Mouse (Mus musculus): ENCODE measurements around the gene Lyl1. TPM values are rescaled to one million over a fixed set of nuclear protein-coding genes. Genes with fewer than 3 reads are reported as not detected.
A peak's percentile ranks its signal among the peaks of the same experiment; 100 is the strongest.
"Not testable (repeated sequence)": the region's sequence is repeated elsewhere in the genome, so short reads cannot be mapped to it uniquely, and the experiment has no call there.

The Lyl1 gene
- polyA plus RNA-seq, 1 experiment: 8.2 TPM

DNA sequence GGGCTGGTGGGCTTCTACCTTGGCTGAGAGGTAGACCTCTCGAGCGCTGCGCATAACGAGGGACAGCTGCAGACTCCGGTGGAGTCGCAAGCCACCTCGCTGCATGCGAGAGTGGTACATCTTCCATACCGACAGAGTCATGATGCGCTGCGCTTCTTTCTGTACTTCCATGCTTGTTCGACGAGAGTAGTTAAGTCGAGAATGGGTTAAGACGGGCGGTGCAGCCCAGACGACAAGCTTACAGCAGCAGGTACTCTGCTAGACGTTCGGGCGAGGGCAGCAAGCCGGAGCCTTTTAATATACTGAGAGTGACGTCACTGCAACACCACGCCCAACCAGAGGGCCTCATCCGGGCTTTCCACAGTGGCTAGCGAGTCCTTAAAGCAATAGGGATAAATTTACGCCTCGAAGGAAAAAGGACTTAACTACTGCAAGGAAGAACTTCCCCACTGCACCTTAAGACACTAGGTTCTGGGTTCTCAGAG, 38.6 kb upstream of the Lyl1 start, which contains the start of gene Ier2:
Gene Ier2, minus strand, starts transcription at position 272 of the 485 bp plus-strand sequence.
- TF ChIP-seq POLR2A (IDR thresholded peaks at IDR 0.05; ENCODE audit: low read depth, low read length) (peak; percentile 100), CTCF (IDR thresholded peaks at IDR 0.05; ENCODE audit: extremely low read depth, insufficient read length, insufficient replicate concordance, low read depth, low read length) (no peak)
- WGBS: under 1% methylated on average over 27 of the region's 27 CpGs
- peak within 1 kb of the TSS; percentile 98 for H3K27ac ChIP-seq (ENCODE audit: insufficient read depth, low read depth, low read length)

DNA sequence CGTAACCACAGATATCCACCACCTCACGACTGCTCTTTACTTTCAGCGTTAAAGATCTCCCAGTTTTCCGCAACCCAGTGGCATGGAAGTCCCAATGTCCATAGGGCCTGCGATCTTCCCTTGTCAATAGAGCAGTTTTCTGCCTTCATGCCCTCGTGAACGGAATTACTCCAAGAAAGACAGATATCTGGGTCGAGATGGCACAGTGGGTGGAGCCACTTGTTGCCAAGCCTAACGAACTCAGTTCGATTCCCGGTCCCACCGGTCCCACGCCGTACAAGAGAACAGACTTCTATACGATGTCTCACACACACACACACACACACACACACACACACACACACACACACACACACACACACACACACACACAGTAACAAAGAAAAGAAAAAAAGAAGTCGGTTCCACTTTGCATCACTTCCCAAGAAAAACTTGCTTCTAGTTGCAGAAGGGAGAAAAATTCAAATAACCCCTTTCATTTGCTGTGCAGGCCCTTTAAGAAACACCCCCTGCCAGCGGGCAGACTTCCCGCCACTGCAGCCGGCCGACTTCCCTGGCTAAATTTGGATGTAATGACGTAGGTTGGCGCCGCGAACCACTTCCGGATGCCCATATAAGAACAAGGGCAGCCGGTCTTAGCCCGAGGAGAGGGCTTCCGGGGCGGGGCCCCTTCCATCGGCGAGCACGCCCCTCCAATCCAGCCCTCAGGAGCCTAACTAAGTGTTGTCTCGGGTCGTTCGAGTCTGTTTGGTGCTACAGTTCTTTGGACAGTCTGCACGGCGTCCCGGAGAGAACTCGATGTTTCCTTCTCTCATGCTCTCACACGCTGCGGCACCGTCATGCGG, 37.6 kb upstream of the Lyl1 start:
- peak overlapping the region; percentile 98 for H3K27ac ChIP-seq (ENCODE audit: insufficient read depth, low read depth, low read length)
- TF ChIP-seq CTCF (IDR thresholded peaks at IDR 0.05; ENCODE audit: extremely low read depth, insufficient read length, insufficient replicate concordance, low read depth, low read length) (no peak), POLR2A (IDR thresholded peaks at IDR 0.05; ENCODE audit: low read depth, low read length) (peak; percentile 67; the same call in 1 of the 2 replicates)
- whole genome bisulfite sequencing: 2% methylated on average over 43 of the region's 43 CpGs

More for the DNA sequence above, 38.6 kb upstream of the Lyl1 start, which contains the start of gene Ier2:
- Histone ChIP-seq H3K4me1 (ENCODE audit: control insufficient read depth, insufficient read depth, insufficient read length, low read length) (peaks cover 10% of the 10 kb centered on the region; the same call in 1 of the 2 replicates), H3K4me3 (ENCODE audit: low read depth, low read length) (peak within 1 kb of the TSS; percentile 95), H3K36me3 (ENCODE audit: control insufficient read depth, insufficient read depth, low read length) (no peaks in the 10 kb centered on the region), H3K27me3 (ENCODE audit: control insufficient read depth, insufficient read depth, low read length) (no peaks in the 10 kb centered on the region)

DNA sequence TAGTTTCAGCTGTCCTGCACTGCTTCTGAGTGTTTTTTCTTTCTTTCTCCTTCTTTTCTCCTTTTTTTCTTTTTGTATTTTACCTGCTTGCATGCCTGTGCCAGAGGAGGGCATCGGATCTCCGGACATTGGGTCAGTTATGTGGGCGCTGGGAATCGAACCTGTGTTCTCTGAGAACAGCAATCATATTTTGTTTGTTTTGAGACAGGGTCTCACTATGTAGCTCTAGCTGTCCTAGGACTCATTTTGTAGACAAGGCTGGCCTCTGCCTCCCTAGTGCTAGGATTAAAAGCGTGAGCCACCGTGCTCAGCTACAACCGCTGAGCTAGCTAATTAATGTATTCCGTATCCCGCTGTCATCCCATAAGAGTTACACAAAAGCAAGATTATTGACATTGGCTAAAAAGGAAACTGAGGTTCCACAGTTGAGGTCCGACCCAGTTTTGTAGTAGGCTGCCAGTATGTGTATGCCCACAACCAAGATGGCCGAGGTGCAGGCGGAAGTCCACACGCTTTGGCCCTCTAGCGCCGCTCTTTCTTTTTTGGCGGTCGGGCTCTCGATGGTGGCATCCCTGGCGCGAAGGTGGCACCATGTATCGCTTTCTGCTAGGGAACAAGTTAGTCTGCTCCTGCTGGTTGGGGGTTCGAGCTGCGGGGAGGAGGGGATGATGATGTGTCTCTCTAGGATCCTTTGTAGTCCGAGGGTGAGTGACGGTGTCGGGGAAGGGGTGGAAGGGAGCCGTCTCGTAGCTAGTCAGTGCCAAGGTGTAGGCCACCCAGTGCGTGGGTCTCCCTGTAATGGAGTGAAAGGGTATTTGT, 36.5 kb upstream of the Lyl1 start:
- no peaks in the 10 kb centered on the region for H3K36me3 ChIP-seq (ENCODE audit: control insufficient read depth, insufficient read depth, low read length)
- H3K27me3 ChIP-seq (ENCODE audit: control insufficient read depth, insufficient read depth, low read length): no peaks in the 10 kb centered on the region
- peaks cover 5% of the 10 kb centered on the region; the same call in 1 of the 2 replicates for H3K4me1 ChIP-seq (ENCODE audit: control insufficient read depth, insufficient read depth, insufficient read length, low read length)
- peak overlapping the region; percentile 98 for H3K27ac ChIP-seq (ENCODE audit: insufficient read depth, low read depth, low read length)
- WGBS: under 1% methylated on average over 29 of the region's 29 CpGs
- TF ChIP-seq CTCF (IDR thresholded peaks at IDR 0.05; ENCODE audit: extremely low read depth, insufficient read length, insufficient replicate concordance, low read depth, low read length) (0 out of 2 replicates have a peak, but pooled peaks have one; percentile 36), POLR2A (IDR thresholded peaks at IDR 0.05; ENCODE audit: low read depth, low read length) (no peak)
- peak overlapping the region; percentile 95 for H3K4me3 ChIP-seq (ENCODE audit: low read depth, low read length)

More for the DNA sequence above, 37.6 kb upstream of the Lyl1 start:
- Histone ChIP-seq H3K4me1 (ENCODE audit: control insufficient read depth, insufficient read depth, insufficient read length, low read length) (peaks cover 6% of the 10 kb centered on the region; the same call in 1 of the 2 replicates), H3K4me3 (ENCODE audit: low read depth, low read length) (peak overlapping the region; percentile 95), H3K36me3 (ENCODE audit: control insufficient read depth, insufficient read depth, low read length) (no peaks in the 10 kb centered on the region), H3K27me3 (ENCODE audit: control insufficient read depth, insufficient read depth, low read length) (no peaks in the 10 kb centered on the region)

DNA sequence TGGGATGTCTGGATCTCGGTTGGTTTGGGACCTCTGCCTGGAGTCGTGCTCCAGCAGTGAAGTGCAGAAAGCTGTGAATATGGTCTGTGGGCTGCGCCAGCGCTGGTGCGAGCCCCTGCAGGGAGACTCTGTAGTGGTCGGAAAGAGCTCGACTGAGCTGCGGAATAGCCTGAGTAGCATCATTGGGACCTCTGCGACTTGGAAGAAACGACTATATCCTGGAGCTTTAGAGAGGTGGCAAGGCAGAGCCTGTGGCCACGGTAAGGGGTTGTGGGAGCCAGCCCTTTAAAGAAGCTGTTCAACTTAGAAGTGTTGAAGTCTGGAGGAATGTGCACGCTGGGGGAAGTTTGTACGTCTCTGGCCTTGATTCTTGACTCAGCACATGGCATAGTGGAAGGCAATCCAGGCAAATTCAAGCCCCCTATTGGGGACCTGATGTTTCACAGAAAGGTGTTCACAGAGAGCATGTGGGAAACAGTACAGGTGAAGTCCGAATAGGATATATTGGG, 35.8 kb upstream of the Lyl1 start:
- 1% methylated on average over 14 of the region's 14 CpGs for WGBS
- 0 out of 2 replicates have a peak overlapping the region, but pooled peaks have one; percentile 22 for H3K27ac ChIP-seq (ENCODE audit: insufficient read depth, low read depth, low read length)
- no peak for TF ChIP-seq POLR2A (IDR thresholded peaks at IDR 0.05; ENCODE audit: low read depth, low read length)
- no peak for TF ChIP-seq CTCF (IDR thresholded peaks at IDR 0.05; ENCODE audit: extremely low read depth, insufficient read length, insufficient replicate concordance, low read depth, low read length)
- peak overlapping the region; percentile 95 for H3K4me3 ChIP-seq (ENCODE audit: low read depth, low read length)
- H3K36me3 ChIP-seq (ENCODE audit: control insufficient read depth, insufficient read depth, low read length): no peaks in the 10 kb centered on the region
- H3K4me1 ChIP-seq (ENCODE audit: control insufficient read depth, insufficient read depth, insufficient read length, low read length): peaks cover 3% of the 10 kb centered on the region; the same call in 1 of the 2 replicates
- H3K27me3 ChIP-seq (ENCODE audit: control insufficient read depth, insufficient read depth, low read length): no peaks in the 10 kb centered on the region

DNA sequence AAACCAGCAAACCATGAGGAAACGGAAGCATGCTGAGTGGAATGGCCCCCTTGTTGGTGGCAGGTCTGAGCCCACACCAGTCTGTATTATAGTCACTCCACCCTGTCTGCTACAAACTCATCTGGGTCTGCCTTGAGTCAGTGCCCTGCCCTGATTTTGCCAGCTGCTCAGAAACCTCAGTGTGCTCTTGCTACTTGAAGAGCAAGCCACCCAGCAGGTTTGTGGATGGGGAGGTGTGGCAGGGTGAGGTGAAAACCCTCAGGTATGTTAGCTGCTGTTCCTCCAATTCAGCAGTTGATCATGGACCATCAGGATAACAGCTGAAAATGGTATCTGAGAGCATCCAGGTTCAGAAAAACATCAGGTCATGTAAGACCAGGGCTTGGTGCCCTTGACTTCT, 33.2 kb upstream of the Lyl1 start:
- peaks cover 13% of the 10 kb centered on the region for H3K36me3 ChIP-seq (ENCODE audit: control insufficient read depth, insufficient read depth, low read length)
- WGBS: 81% methylated on average over 1 of the region's 1 CpGs
- no peak overlapping the region for H3K4me3 ChIP-seq (ENCODE audit: low read depth, low read length)
- H3K27ac ChIP-seq (ENCODE audit: insufficient read depth, low read depth, low read length): no peak overlapping the region
- peaks cover 3% of the 10 kb centered on the region; the same call in 1 of the 2 replicates for H3K4me1 ChIP-seq (ENCODE audit: control insufficient read depth, insufficient read depth, insufficient read length, low read length)
- H3K27me3 ChIP-seq (ENCODE audit: control insufficient read depth, insufficient read depth, low read length): no peaks in the 10 kb centered on the region
- TF ChIP-seq POLR2A (IDR thresholded peaks at IDR 0.05; ENCODE audit: low read depth, low read length) (no peak), CTCF (IDR thresholded peaks at IDR 0.05; ENCODE audit: extremely low read depth, insufficient read length, insufficient replicate concordance, low read depth, low read length) (no peak)

DNA sequence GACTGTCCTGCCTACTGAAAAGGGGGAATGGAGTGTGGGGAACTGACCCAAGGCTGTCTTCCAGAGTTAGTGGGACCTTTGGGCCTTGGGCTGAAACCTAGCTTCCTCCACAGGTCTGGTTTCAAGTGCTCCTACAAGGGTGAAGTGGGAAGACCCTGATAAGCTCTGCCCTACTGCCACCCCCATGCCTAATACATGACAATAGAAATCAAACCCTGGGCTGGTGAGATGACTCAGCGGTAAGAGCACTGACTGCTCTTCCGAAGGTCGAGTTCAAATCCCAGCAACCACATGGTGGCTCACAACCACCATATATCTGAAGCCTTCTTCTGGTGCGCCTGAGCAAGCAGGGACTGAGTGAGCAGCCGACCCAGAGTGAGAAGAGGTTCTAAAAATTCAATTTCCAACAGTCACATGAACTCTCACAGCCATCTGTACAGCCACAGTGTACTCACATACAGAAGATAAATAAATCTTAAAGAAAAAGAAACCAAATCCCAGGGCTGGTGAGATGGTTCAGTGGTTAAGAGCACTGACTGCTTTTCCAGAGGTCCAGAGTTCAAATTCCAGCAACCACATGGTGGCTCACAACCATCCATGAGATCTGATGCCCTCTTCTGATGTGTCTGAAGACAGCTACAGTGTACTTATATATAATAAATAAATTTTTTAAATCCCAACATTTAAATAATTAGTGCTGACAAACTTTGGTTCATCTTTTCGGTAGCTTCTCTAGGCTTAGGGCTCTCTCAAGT, 32.3 kb upstream of the Lyl1 start:
- no peak for TF ChIP-seq POLR2A (IDR thresholded peaks at IDR 0.05; ENCODE audit: low read depth, low read length)
- peak; percentile 7; the same call in 1 of the 2 replicates for TF ChIP-seq CTCF (IDR thresholded peaks at IDR 0.05; ENCODE audit: extremely low read depth, insufficient read length, insufficient replicate concordance, low read depth, low read length)
- Histone ChIP-seq H3K4me1 (ENCODE audit: control insufficient read depth, insufficient read depth, insufficient read length, low read length) (peaks cover 3% of the 10 kb centered on the region; the same call in 1 of the 2 replicates), H3K27ac (ENCODE audit: insufficient read depth, low read depth, low read length) (no peak overlapping the region), H3K4me3 (ENCODE audit: low read depth, low read length) (no peak overlapping the region), H3K27me3 (ENCODE audit: control insufficient read depth, insufficient read depth, low read length) (no peaks in the 10 kb centered on the region), H3K36me3 (ENCODE audit: control insufficient read depth, insufficient read depth, low read length) (peaks cover 21% of the 10 kb centered on the region)
- 66% methylated on average over 6 of the region's 6 CpGs for WGBS

DNA sequence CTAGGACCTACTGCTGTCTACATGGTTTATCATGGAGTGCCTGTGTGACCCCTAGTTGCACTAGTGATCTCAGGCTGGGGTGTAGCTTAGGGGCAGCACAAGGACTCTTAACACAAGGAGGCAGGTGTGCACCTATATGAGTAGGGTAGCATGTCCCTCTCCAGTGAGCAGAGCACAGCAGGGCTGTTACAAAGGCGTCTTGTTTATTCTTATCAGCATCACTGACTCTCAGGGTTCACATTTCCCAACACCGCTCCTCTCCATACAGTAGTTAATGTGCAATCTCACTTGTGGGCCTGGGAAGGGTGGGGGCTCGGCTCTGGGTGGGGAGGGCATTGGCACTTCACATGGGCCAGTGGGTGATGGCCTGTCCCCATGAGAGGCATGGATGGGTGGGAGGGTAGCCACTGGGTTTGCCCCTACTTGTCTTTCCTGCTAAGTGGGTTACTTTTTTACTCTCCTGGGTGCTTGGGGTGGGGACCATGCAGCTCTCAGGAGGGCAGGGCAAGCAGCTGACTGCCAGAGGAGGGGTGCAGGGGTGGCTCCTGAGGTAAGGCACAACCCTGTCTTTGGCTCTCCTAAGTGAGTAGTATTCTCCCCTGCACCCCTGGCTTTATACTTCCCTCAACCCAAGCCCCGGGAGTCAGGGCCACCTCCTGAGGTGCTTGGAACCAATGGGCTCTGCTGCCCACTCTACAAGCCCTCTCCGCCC, 30.8 kb upstream of the Lyl1 start:
- 40% methylated on average over 5 of the region's 5 CpGs for WGBS
- not testable (repeated sequence) for H3K27ac ChIP-seq (ENCODE audit: insufficient read depth, low read depth, low read length); H3K4me3 ChIP-seq (ENCODE audit: low read depth, low read length); H3K4me1 ChIP-seq (ENCODE audit: control insufficient read depth, insufficient read depth, insufficient read length, low read length); H3K27me3 ChIP-seq (ENCODE audit: control insufficient read depth, insufficient read depth, low read length)
- H3K36me3 ChIP-seq (ENCODE audit: control insufficient read depth, insufficient read depth, low read length): peaks cover 34% of the 10 kb centered on the region
